Mouse (Mus musculus): ENCODE data around the gene Celf2.
A peak's percentile ranks its signal among the peaks of the same experiment; 100 is the strongest.

Celf2 gene

DNA sequence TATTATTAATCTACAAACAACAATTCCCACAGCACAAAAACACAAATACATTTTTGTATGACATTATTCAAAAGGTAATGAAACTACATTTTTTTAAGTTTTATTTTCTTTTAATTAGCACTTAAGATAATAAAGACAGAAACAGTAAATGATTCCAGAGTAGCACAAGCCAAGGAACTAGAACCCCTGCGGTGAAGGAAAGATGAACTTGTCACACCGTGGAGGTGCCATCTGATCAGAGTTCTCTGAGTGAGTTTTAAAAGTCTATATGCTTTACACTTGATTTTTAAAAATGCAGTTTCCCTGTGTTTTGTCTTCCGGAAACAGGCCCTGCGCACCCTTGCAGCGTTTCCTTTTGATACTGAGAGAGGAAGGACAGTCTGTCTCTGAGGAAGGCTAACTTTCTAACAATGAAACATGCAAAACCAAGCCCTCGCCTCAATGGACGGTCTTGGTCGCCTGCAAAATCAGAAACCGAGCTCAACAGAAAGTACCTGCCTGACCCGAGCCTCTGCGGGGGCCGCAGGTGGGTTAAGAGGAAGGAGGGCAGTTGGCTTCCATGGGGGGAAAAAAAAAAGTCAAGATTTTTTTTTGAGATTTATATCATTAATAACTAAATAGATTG is 966.7 kb downstream of the Celf2 start:
- no peak for DNase-seq

DNA sequence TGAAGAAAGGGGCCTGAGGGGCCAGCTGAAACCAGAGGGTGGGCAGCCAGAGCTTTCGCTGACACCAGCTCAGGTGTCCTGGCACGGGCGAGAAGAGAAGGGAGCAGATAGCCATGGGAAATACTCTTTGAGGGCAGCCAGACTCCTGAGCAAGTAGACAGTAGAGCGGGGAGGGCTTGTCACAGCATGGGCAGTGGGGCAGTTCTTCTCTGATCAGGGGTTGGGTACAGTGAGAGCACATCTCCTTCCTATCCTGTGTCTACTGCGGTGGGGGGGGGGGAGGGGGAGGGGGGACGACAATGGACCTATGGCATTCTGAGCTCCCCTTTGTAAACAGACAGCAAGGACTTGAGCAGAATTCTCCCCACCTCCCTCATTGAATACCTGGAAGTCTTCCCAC is 968.5 kb downstream of the Celf2 start:
- DNase-seq = no peak

DNA sequence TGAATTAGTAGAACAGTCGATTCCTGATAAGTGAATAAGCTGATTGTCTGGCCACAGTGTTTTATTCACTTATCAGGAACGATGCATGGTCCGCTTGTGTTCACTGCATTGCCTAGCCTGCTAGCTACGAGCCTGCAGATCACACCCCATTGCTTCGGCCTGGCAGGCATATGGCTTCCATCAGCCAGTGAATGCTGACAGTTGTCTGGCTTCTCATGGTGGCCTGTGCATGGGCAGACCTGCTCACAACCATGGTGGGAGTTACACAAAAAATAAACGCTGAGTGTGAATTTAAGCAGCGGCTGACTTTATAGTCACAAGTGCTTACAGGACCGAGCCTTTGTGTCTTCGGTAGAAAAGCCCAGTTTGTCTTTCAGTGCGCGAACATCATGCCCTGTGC is 969.3 kb downstream of the Celf2 start:
- peak in 1 of 2 experiments; percentile 26 for DNase-seq

DNA sequence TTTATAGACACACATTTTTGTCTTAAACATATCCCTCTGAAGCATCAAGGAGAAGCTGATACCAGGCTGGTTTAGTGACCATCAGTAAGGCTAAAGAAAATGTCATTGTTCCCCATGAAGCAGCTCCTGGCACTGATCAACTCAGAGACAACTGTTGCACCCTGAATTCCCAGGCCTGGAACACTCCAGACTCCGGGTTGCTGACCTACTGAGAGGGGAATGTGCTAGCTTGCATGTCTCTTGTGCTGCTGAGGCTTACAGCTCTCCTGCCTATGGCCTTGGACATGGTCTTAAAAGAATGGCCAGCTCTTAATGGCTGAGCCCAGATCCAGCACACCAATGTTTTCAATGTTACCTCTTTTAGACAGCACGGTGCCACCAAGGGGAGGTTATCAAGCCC is 970.9 kb downstream of the Celf2 start:
- DNase-seq = no peak

DNA sequence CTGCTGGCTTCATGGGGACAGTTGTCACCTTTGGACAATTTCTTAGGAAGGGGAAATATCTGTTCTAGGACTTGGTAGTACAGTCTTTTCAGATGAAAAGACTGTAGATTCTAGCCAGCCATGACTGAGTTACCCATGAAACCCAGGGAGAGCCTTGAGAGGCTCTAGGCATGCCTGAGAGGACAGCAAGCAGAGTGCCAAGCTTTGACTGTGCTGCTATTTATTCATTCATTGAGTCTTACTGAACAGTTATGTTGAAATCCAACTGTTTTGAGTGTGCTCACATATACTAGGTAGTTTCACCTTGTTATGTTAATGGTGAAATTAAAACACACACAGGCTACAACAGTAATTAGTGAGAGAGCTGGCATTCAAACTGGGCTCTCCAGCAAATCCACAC is 971.3 kb downstream of the Celf2 start:
- DNase-seq = peak in 1 of 2 experiments; percentile 30

DNA sequence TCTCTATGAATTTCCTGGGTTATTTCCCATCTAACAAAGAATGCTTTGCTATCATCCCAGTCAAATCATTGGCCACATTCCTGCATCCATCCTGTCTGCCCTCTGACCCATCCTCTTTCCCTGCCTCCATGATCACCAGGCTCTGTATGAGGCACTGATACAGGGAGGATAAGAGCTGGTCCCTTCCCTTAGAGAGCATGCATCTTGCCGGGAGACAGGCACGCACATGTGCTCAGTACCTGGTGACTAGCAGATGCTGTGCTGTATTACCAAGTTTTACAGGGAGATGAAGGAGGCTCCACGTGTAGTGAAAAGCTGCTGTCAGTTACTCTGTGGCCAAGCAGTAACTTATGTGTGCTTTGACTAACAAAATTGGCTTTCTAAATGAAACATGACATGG is 972.0 kb downstream of the Celf2 start:
- no peak for DNase-seq

DNA sequence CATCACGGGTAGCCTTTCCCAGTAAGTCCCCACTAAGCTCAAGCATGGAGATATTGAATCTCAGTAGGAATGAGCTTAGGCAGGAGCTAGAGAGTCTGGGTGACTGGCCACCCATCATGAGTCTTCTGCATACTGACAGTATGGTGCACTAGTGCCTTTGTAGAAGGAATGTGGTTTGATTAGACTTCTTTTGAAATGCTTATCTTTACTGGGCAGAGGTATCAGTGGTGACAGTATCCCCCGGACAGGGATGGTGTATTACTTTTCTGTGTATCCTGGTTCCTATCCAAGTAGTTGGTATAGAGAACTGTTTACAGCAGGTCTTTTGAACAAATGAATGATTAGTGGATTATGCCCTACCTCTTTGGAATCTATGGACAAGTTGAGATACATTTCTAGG is 973.0 kb downstream of the Celf2 start:
- no peak for DNase-seq

DNA sequence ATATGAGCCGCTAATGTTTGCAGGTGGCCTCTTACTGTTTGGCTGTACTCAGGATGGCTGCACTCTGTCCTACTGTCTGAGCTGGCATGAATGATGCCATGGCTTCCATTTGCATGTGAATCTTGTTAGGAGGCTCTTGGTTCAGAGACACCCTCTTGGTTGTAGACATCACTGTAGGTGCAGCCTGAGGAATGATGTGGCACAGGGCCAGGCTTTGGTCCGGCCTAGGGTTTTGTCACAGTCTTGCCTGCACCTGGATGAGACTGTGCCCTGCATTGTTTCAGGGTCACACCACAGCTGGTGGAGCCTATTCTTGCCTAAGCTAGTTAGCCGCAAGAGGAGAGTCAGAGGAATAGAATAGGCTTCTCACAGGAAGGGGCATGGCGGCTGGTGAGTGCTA is 977.0 kb downstream of the Celf2 start:
- DNase-seq = no peak

DNA sequence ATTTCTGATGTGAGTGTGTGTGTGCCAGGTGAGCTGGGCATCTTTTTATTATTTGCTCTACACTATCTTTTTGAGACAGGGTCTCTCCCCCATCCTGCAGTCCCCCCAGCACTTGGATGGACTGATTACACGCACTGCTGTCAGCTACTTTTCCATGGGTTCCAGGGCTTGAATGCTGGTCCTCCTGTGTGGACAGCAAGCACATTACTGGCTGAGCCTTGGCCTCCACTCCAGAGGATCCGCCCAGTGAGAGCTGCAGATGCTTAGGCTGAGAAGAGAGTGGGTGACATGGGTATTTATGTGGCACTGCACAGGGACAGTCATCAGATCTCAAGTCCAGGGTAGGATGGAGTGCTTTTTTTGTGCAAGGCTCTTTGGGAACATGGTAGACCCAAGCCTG is 981.3 kb downstream of the Celf2 start:
- DNase-seq = no peak

DNA sequence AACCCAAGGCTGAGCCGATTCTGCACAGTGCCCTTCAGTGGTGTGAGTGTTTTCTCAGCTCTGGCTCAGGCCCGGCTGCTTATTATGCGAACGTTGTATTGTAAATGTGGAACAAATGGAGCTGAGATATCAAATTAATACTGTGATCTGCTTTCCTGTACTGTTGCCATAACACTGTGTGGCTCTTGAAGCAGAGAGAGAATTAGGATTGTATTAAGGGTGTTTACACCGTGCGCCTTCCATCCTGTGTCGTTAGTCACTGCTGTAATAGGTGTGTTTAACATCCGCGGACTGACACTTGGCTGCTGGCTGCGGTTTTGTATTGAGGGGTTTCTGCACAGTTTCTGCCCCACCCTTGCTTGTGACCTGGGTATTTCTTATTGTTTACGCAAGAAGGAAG is 982.5 kb downstream of the Celf2 start:
- DNase-seq = no peak

DNA sequence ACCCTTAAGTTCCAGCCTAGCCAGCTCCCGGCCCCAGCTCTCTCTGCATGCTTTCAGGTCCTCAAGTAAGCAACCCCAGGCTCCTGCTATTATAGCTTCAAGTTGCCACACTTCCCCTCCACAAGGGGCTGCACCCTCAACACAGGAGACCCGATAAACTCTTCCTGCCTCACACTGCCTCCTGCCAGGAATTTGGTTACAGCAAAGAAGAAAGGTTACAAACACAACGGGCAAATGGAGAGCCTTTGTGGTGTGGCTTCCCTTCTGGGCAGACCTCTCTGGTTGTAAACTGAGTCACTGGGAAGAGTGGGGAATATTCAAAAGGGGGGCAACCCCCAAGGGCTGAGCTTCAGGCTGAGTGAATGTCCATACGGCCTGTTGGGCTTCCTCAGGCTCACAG is 983.1 kb downstream of the Celf2 start:
- DNase-seq = no peak

DNA sequence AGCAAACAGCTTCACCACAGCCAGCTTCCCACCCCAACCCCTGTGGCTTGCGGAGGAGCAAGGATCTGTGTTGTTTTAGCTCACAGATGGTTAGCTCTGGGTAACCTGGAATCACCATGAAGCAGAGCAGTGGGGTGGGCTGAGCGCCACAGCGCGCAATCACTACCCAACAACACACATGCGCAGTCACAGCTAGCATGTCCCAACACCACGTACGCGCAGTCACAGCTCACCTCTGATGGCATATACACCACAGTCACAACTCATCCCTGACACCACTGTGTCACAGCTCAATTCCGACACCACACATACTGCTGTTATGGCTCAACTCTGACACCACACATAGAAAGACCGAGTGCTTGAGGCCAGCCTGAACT is 985.5 kb downstream of the Celf2 start:
- no peak for DNase-seq

DNA sequence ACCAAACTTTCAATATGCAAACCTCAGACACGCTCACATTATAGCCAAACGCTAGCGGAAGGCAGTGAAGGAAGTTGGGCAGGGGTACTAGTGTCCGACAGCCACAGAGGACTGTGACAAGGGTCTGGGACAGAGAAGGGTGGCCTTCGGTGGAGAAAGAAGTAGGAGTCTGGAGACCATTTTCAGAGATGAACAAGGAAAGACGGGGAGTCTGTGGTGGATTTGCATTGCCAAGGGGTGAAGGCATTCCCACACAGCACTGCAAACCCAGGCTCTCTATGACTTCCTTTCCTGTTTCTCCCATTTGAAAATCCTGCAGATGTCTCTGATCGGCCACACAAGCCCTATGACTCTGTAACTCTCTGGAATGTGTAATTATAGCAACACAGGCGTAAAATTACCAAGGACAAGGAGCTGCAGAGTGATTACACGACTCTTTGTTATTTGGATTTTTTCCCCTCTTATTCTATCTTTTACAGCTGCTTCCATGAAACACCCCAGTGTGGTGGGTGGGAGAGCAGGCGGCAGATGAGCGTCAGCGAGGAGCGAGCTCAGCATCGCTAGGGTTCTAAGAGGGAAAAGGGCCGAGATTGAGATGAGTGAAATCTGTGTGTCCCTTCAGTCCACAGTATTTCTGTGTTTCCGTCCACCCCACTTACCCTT is 986.0 kb downstream of the Celf2 start:
- no peak for DNase-seq

DNA sequence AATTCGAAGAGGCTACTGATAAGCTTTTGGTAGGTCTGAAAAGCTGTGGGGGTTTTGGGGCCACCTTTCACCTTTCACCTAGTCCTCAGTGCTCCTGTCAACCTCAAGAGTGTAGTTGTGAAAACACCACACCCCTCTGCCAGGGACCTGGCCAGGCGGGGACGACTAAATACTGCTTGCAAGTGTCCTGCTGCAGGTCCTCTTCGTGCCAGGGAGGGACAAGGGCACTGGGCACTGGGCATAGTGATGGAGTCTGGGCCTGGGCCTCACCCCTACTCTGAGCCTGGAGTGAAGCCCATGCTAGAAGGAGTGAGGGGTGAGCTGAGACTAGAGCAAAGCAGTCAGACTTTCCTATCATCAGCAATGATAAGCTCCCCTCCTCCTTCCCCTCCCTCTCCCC is 987.0 kb downstream of the Celf2 start:
- no peak for DNase-seq

DNA sequence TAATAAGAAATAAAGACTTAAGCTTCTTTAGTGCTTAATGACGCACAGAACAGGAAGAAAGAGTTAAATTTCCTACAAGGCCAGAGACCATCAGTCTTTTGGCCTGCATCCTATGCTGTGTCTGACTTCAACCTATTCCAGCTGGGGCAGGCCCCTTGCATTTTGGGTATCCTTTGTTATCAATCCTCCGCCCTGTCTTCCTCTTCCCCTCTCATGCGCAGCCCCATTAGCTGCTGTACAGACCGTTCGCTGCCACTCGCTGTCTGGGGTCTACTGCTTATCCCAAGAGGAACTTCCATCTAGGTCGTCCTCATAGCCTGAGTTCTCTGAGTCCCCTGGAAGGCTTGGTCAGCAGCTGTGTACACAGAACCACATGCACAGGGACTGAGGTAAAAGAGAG is 996.2 kb downstream of the Celf2 start:
- no peak for DNase-seq

DNA sequence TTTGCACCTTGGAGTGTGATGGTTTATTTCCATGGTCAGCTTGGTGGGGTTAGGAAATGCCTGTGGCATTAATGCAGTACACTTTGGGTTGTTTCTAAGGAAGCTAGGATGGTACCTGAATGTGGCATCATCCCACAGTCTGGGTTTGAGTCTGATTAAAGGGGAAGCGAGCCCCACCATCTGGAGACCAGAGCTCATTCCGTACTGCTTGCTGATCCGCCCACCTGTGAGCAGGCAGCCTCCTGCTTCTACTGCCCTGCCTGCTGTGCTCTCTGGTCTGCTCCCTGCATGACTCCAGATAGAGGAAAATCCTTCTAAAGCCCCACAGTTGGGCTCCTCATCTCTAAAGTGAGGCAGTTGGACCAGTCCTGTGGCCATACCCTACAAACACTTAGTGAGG is 1002.3 kb downstream of the Celf2 start:
- no peak for DNase-seq

DNA sequence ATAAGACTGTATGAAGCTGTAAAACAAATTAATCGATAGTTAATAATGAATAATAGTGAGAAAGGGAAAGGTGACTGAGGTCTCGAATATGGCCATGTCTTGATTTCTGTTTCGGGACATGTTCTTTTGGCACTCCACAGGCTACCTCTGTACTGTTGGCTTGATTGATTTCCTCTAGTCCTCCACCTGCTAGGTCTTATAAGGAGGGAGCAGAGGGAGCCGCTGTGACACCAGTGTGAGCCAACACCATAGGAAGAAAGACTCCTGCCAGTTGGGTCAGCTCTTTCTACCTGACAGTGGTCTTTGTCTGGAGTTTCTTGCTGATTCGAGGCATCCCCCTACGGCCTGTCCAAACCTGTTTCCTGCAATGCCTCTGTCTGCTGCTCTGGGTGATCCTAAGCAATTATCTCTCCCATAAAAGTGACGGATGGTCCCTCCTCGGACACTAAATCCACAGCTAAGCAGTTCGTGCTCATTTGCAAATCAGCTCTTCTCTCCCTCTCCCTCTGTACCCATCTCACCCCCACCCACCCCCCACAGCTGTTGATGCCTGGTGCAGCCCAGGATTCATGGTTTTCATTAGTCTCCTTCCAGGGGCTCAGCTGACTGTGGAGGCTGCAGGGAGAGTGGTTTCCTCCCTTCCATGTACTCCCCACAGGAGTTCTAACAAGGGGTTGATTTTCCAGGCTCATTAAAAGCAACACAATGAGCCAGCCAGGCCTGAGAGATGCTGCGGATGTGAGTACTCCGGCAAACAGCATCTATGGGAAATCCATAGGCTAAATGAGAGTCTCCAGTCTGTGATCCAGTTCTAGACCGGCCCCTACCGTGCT is 1003.2 kb downstream of the Celf2 start:
- no peak for DNase-seq

DNA sequence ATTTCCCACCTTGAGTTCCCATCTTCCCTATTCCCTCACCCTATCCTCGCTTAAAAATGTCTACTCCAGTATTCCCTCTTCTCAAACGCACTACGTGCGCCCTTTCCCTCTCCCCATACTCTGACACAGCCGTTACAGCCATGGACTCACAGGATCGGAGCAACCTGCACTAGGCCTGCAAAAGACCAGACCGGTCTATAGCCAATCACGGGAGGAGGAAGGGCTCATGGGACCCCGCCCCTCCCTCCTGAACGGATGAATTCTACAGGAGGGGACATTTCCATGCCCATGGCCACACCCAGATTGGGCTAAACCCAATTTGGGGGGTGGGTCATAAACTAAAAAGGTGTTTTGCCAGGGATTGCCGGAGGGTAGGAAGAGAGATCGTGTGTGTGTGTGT is 1003.8 kb downstream of the Celf2 start:
- no peak for DNase-seq

DNA sequence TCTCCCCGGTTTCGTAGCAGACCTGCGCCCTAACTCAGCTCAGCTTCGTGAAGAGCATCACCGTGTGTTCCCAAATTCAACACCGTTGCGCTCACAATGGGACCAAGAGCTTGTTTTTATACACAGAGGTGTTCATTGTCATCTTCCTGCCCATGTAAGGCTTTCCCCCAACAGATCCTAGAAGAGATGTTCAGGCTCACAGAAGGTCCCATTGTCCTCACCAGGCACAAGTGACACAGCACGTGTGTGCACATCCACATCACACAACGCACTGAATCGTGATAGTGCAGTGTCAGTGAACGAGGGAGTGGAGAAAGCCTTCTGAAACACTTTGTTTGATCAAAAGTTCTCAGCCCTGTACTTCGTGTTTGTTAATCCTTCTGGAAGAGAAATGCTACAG is 1011.3 kb downstream of the Celf2 start:
- no peak for DNase-seq

DNA sequence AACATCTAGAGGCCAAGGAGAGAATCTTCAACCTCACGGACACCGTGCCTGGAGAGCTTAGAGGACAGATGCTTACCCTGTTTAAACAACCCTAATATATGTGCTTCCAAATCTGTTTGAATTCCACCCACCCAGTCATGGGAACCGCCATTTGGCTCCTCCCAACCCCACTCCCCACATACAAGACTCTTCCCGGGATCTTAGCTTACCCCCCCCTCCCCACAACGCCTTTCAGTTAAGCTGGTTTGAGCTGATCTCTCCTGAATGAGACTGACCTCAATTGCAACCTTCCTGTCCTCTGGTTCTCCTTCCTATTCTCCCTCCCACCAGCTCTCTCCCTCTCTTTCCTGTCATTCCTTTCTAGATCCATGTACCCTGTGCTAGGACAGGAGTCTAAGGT is 1011.7 kb downstream of the Celf2 start:
- no peak for DNase-seq

DNA sequence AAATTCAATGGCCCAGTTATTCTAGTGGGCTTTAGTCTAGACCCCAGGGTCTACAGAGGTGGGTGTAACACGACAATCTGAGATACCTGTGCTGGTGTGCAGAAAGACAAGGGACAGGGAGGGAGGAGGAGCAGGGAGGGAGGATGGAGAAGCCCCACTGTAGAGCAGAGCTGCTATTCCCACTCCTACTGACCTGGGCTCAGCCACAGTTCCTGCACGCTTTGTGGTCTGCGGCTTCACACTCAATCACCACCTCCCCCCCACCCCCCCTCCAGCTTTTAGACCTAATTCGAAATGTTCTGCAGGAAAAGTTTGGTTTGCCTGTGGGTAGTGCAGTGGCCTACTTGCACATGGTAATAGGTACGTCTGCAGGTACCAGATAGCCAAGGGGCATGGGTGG is 1015.5 kb downstream of the Celf2 start:
- DNase-seq = no peak

DNA sequence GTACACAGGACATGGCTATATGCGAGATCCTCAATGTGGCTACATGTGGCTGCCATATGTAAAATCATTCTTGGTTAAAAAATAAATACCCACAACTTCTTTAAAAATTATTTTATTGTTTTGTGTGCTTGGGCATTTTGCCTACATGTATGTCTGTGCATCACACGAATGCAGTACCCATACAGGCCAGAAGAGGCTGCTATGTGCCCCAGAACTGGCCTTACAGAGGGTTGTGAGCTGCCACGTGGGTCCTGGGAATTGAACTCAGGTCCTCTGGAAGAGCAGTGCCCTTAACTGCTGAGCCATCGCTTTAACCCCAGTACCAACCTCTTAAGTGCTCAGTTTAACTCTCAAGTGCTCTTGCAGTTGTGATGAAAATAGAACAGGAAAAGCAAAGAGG is 1018.5 kb downstream of the Celf2 start:
- DNase-seq = no peak

DNA sequence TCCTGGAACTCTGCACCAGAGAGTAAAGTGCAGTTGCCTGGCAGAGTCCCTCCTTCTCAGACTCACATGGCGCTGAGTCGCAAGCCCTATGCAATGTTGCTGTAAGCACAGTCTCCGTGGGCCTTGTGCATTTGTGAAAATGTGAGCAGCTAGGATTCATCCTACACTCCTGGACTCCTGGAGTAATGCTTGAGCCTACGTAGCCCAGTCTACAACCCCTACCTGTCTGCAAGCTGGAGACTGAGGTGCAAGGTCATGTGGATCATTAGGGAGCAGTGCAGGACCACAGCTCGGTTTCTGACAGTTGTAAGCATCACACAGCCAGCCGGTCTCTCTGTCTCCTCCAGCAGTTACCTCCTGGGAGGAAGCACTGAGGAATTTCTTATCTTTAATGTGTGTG is 1019.3 kb downstream of the Celf2 start:
- no peak for DNase-seq
